Mouse (Mus musculus) liver, embryonic 13.5 days (tissue): ENCODE measurements around the gene Zfp185. TPM values are rescaled to one million over a fixed set of nuclear protein-coding genes. Genes with fewer than 3 reads are reported as not detected.

ENCODE experiments used
- ATAC-seq: fragments of 200-750 bp; cut with Nextera tagmentation; 2 replicates; pipeline ENCODE4 v1.8.0; 2017; ENCODE audit warnings: low read depth, mild to moderate bottlenecking, moderate number of reproducible peaks, moderate library complexity
- DNase-seq: peaks from one replicate; pipeline ENCODE4 v3.0.0; 2022
- H3K27ac ChIP-seq: fragments of 300-500 bp; sonication (generic); 2 replicates; pipeline ENCODE4 v1.5.1; 2015; ENCODE audit warnings: moderate library complexity, mild to moderate bottlenecking, inconsistent platforms
- H3K27me3 ChIP-seq: fragments of 300-500 bp; sonication (generic); 2 replicates; pipeline ENCODE4 v1.6.1; 2015; ENCODE audit warnings: mild to moderate bottlenecking, inconsistent platforms
- H3K36me3 ChIP-seq: fragments of 300-500 bp; sonication (generic); 2 replicates; pipeline ENCODE4 v1.6.1; 2015; ENCODE audit warnings: mild to moderate bottlenecking, inconsistent platforms
- H3K4me1 ChIP-seq: fragments of 300-500 bp; sonication (generic); replicated peaks from 2 replicates; pipeline ENCODE4 v1.6.1; 2015; ENCODE audit warnings: inconsistent platforms
- H3K4me2 ChIP-seq: fragments of 300-500 bp; sonication (generic); 2 replicates; pipeline ENCODE4 v1.6.1; 2015; ENCODE audit warnings: inconsistent platforms, mild to moderate bottlenecking, moderate library complexity
- H3K4me3 ChIP-seq: fragments of 300-500 bp; sonication (generic); replicated peaks from 2 replicates; pipeline ENCODE4 v1.5.1; 2015; ENCODE audit warnings: mild to moderate bottlenecking, inconsistent platforms
- H3K9ac ChIP-seq: fragments of 300-500 bp; sonication (generic); 2 replicates; pipeline ENCODE4 v1.6.1; 2015; ENCODE audit warnings: mild to moderate bottlenecking, inconsistent platforms
- H3K9me3 ChIP-seq: fragments of 300-500 bp; sonication (generic); replicated peaks from 2 replicates; pipeline ENCODE4 v1.6.1; 2016; ENCODE audit warnings: inconsistent platforms
- WGBS: fragments of 180-500 bp; shearing (Covaris S2); methylation state at CpG from one replicate; pipeline ENCODE4 v1.1.7; 2015; ENCODE audit not compliant: insufficient replicate concordance; 5-methylcytosine and 5-hydroxymethylcytosine counted together
- polyA plus RNA-seq: library from polyadenylated mRNA; unstranded; fragments of >200 nt; fragmentation: Nextera tagmentation; extraction: Ambion mirVana; gene quantifications from 2 replicates; pipeline ENCODE4 v1.2.1, GENCODE M21; 2015

Gene Zfp185
- polyA plus RNA-seq, 1 experiment from 2014 or later, result 1.3 TPM

- Histone ChIP-seq H3K9ac (no peak overlapping the region), H3K4me2 (no peak overlapping the region), H3K36me3 (no peaks in the 10 kb centered on the region), H3K4me3 (no peak overlapping the region), H3K4me1 (no peaks in the 10 kb centered on the region), H3K9me3 (no peaks in the 10 kb centered on the region), H3K27me3 (peaks cover 20% of the 10 kb centered on the region; the same call in 1 of the 2 replicates), H3K27ac (no peak overlapping the region)
- no peak for DNase-seq
- 62% methylated on average over 3 of the region's 3 CpGs for WGBS
- no peak for ATAC-seq
Observed at GRCm38 (mm10) chrX:72995542-72995941, 8.4 kb downstream of the Zfp185 start.

- DNase-seq, result no peak
- peak; percentile 67 for ATAC-seq
- H3K4me2 ChIP-seq, result peak overlapping the region; percentile 37
Observed at GRCm38 (mm10) chrX:73003110-73003509, 16.0 kb downstream of the Zfp185 start.

DNA sequence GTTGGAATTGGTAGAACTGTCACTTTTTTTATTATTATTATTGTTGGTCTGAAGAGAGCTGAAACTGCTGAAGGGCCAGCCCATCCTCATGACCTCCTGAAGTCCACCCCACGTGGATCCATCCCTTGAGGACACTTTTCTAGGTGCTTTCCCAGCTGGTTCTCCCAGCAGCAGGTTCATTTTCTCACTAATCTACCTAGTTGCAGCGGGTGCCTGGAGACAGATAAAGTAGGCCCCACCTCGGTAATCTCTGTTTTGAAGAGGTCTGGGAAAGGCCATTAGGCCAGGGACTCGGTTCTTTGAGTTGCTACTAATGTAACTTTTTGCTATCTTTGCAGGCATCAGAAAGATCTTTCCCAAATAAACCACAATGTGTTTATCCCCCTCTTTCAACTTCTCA, 18.5 kb downstream of the Zfp185 start:
- Histone ChIP-seq H3K4me2 (peak overlapping the region; percentile 41), H3K36me3 (no peaks in the 10 kb centered on the region), H3K9ac (no peak overlapping the region), H3K4me1 (peaks cover 48% of the 10 kb centered on the region), H3K27me3 (no peaks in the 10 kb centered on the region; the same call in 1 of the 2 replicates), H3K4me3 (no peak overlapping the region), H3K27ac (peak overlapping the region; percentile 70), H3K9me3 (no peaks in the 10 kb centered on the region)
- peak; percentile 47 for ATAC-seq
- WGBS, result 19% methylated on average over 4 of the region's 4 CpGs
- peak; percentile 42 for DNase-seq

More at GRCm38 (mm10) chrX:73003110-73003509, 16.0 kb downstream of the Zfp185 start:
- Histone ChIP-seq H3K9me3 (no peaks in the 10 kb centered on the region), H3K4me3 (peak overlapping the region; percentile 13; the same call in 1 of the 2 replicates), H3K9ac (no peak overlapping the region), H3K27me3 (peaks cover 12% of the 10 kb centered on the region), H3K27ac (no peak overlapping the region; the same call in 1 of the 2 replicates), H3K36me3 (no peaks in the 10 kb centered on the region), H3K4me1 (peaks cover 48% of the 10 kb centered on the region)
- 43% methylated on average over 5 of the region's 5 CpGs for WGBS

DNA sequence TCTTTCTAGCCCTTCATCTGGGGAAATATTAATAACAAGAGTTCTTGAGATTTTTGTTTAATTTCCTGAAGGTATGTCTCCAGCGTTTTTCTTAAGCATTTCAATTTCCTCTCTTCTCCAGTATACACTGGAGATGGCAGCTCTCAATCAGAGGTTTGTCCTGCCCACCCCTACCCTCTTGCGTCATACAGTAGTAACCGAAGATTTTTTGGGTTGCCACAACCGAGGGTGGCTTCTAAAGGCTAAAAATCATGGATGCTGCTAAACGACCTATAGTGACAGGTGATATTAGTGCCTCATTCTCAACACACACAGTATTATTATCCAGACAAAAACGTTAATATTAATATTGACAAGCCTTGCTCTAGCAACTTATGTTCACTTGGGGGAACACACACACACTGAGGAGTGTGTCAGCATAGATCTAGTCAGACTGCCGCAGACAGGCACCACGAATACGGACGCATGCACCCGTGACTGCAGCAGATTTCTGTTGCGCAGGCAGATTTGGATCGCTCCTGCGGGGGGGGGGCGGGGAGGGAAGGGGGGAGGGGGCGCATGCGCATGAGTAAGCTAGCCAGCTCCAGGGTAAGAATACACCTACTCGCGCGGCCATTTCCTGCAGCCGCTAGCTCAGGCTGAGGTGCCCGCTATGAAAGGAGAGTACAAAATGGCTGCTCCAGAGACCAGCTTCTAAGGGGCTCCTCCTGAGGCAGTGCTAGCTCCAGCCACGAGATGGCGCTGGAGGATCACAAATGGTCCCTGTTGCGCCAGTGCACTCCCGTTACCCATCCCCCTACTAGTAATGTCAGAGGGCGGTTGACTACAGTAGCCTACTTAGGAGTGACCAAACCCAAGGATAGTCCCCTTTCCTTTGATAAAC, 20.7 kb downstream of the Zfp185 start:
- Histone ChIP-seq H3K27ac (peak overlapping the region; percentile 64), H3K4me2 (peak overlapping the region; percentile 64), H3K9ac (peak overlapping the region; percentile 49), H3K9me3 (no peaks in the 10 kb centered on the region), H3K4me1 (peaks cover 44% of the 10 kb centered on the region), H3K4me3 (peak overlapping the region; percentile 48), H3K27me3 (no peaks in the 10 kb centered on the region; the same call in 1 of the 2 replicates), H3K36me3 (no peaks in the 10 kb centered on the region)
- WGBS, result 16% methylated on average over 26 of the region's 27 CpGs
- DNase-seq, result peak; percentile 81
- peak; percentile 95 for ATAC-seq

- Histone ChIP-seq H3K4me3 (no peak overlapping the region), H3K27ac (no peak overlapping the region), H3K9ac (no peak overlapping the region), H3K4me2 (no peak overlapping the region), H3K36me3 (no peaks in the 10 kb centered on the region), H3K9me3 (no peaks in the 10 kb centered on the region), H3K27me3 (no peaks in the 10 kb centered on the region), H3K4me1 (no peaks in the 10 kb centered on the region; the same call in none of the 2 replicates)
- WGBS, result 44% methylated on average over 4 of the region's 4 CpGs
- DNase-seq (no peak), ATAC-seq (no peak)
Observed at GRCm38 (mm10) chrX:73012846-73013245, 25.7 kb downstream of the Zfp185 start.

DNA sequence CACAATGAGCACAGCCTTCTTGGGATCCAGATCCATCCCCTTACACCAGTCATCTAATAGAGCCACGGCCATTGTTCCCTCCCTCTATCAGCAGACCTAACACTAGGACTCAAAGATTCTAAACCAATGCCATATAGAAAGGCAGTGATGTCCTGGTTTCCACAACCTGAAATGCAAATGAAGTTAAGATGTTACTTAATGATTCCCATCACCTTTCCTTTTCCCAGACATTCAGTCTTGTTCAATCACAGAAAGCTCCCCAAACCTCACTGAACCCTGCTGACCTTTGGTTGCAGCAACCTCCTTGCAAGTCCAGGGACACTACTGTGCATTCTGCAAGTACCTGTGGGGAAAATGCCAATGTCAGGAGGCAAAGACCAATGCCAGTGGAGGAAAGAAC, 49.9 kb downstream of the Zfp185 start, which contains the start of gene Pnma5:
Gene Pnma5 (minus strand): TSS at position 101 of the 400 bp plus-strand sequence.
- DNase-seq (no peak), ATAC-seq (no peak)
- Histone ChIP-seq H3K4me1 (no peaks in the 10 kb centered on the region), H3K9ac (no peak within 1 kb of the TSS), H3K36me3 (no peaks in the 10 kb centered on the region), H3K4me2 (no peak within 1 kb of the TSS), H3K4me3 (no peak within 1 kb of the TSS), H3K27ac (no peak within 1 kb of the TSS), H3K27me3 (no peaks in the 10 kb centered on the region), H3K9me3 (no peaks in the 10 kb centered on the region)
- WGBS, result 52% methylated on average over 1 of the region's 1 CpGs

DNA sequence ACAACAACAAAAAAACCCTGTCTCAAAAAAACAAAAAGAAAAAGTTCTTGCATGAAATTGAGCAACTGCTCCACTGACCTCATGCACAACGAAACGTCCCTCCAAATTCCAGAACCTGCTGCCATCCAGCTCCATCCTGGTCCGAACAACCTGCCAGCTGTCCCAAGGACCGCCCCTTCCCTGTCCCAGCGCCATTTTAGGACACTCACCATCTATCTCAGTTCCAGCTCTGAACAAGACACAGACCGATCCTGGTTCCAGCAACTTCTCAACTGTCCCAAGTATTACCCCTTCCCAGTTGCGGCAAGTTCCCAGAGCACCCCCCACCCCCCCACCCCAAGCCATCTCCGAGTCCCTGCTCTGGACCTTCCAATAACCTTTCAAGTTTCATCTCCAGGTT, 51.7 kb downstream of the Zfp185 start:
- H3K36me3 ChIP-seq, result no peaks in the 10 kb centered on the region
- WGBS, result 64% methylated on average over 8 of the region's 8 CpGs
- no peaks in the 10 kb centered on the region for H3K4me1 ChIP-seq
- H3K9ac ChIP-seq, result no peak overlapping the region
- ATAC-seq (no peak), DNase-seq (no peak)
- H3K4me2 ChIP-seq, result no peak overlapping the region
- H3K4me3 ChIP-seq, result no peak overlapping the region
- H3K9me3 ChIP-seq, result no peaks in the 10 kb centered on the region
- H3K27ac ChIP-seq, result no peak overlapping the region
- no peaks in the 10 kb centered on the region for H3K27me3 ChIP-seq

- Histone ChIP-seq H3K36me3 (no peaks in the 10 kb centered on the region), H3K27ac (no peak overlapping the region), H3K4me1 (no peaks in the 10 kb centered on the region), H3K4me3 (no peak overlapping the region), H3K4me2 (no peak overlapping the region), H3K9ac (no peak overlapping the region), H3K27me3 (no peaks in the 10 kb centered on the region), H3K9me3 (no peaks in the 10 kb centered on the region)
- ATAC-seq (no peak), DNase-seq (no peak)
- WGBS, result 60% methylated on average over 12 of the region's 12 CpGs
Observed at GRCm38 (mm10) chrX:73039666-73040065, 52.5 kb downstream of the Zfp185 start.

- no peaks in the 10 kb centered on the region for H3K36me3 ChIP-seq
- H3K4me3 ChIP-seq, result no peak overlapping the region
- ATAC-seq (peak; percentile 84), DNase-seq (peak; percentile 70)
- peak overlapping the region; percentile 30; the same call in 1 of the 2 replicates for H3K4me2 ChIP-seq
- H3K27ac ChIP-seq, result no peak overlapping the region
- H3K9ac ChIP-seq, result no peak overlapping the region
- H3K9me3 ChIP-seq, result no peaks in the 10 kb centered on the region
- H3K27me3 ChIP-seq, result no peaks in the 10 kb centered on the region
- H3K4me1 ChIP-seq, result no peaks in the 10 kb centered on the region
- 16% methylated on average over 14 of the region's 14 CpGs for WGBS
Observed at GRCm38 (mm10) chrX:73053860-73054563, 66.9 kb downstream of the Zfp185 start.

GRCm38 (mm10) chrX:73061528-73061927, 74.4 kb downstream of the Zfp185 start:
- WGBS, result 46% methylated on average over 1 of the region's 1 CpGs
- no peak overlapping the region for H3K9ac ChIP-seq
- ATAC-seq (no peak), DNase-seq (no peak)
- peaks cover 14% of the 10 kb centered on the region; the same call in 1 of the 2 replicates for H3K27me3 ChIP-seq
- no peaks in the 10 kb centered on the region for H3K36me3 ChIP-seq
- no peaks in the 10 kb centered on the region for H3K9me3 ChIP-seq
- no peaks in the 10 kb centered on the region for H3K4me1 ChIP-seq
- no peak overlapping the region for H3K4me3 ChIP-seq
- no peak overlapping the region for H3K4me2 ChIP-seq
- H3K27ac ChIP-seq, result no peak overlapping the region

DNA sequence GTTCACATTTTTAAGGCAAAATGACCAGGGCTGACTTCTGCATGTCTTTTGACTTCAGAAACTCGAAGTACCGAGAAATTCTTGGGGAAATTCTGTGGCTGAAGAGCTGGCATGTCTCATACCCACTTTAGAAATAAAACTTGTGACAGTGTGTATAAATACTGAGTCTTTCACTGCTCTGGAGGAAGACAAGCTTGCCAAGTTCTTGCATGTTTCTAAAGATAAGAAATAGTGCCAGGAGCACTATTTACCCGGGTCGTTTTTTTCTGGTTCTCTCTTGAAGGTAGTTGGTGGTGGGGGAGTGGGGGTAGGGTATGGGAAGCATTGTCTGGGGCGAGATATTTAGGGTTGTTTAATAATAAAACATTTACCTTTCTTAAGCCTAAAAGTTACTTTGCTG, 75.2 kb downstream of the Zfp185 start:
- Histone ChIP-seq H3K27ac (no peak overlapping the region), H3K27me3 (peaks cover 14% of the 10 kb centered on the region; the same call in 1 of the 2 replicates), H3K4me2 (no peak overlapping the region), H3K4me1 (no peaks in the 10 kb centered on the region), H3K9ac (no peak overlapping the region), H3K36me3 (no peaks in the 10 kb centered on the region), H3K4me3 (no peak overlapping the region), H3K9me3 (no peaks in the 10 kb centered on the region)
- DNase-seq, result no peak
- ATAC-seq, result no peak
- WGBS, result 39% methylated on average over 5 of the region's 5 CpGs
